Mouse (Mus musculus): ENCODE data around the gene Maml2.

Maml2 gene

GRCm38 (mm10) chr9:13495530-13495929, 197.8 kb downstream of the Maml2 start:
- no peak for DNase-seq (ENCODE audit: low spot score)

DNA sequence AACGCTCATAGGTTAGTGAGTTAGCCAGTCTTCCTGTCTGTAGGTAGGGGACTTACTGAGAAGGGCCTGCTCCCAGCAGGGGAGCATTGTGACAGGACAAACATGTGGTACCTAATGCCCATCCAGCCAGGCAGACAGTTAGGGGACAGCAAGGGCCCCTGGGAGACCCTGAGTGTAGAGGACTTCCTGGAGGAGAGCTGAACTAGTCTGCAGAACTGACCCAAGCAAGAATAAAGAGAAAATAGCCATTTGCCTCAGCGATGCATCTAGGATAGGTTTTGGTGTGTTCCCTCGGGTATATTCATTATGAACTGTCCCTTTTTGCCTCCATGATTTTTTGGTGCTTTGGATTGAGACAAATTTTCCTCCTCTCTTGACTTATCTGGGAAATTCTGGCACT, 199.3 kb downstream of the Maml2 start:
- DNase-seq (ENCODE audit: low spot score), result no peak

- no peak for DNase-seq (ENCODE audit: low spot score)
Observed at GRCm38 (mm10) chr9:13497690-13498333, 200.1 kb downstream of the Maml2 start.

DNA sequence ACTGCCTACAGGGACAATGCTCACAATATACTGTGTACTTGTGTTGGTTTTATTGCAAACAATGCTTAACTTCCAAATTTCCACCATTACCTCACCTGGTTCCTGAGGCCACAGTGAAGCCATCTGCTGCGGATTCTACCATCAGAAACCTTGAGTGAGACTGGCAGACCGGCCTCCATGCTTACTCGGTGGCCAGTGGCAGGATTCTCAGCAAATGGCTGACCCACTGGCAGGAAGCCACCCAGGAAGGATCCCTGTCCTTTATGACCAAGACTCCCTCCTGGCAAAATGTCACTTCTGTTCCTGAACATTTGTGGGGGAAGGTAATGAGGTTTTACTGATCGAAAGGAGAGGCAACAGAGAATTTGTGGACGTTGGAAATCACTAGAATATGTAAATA, 202.3 kb downstream of the Maml2 start:
- no peak for DNase-seq (ENCODE audit: low spot score)

DNA sequence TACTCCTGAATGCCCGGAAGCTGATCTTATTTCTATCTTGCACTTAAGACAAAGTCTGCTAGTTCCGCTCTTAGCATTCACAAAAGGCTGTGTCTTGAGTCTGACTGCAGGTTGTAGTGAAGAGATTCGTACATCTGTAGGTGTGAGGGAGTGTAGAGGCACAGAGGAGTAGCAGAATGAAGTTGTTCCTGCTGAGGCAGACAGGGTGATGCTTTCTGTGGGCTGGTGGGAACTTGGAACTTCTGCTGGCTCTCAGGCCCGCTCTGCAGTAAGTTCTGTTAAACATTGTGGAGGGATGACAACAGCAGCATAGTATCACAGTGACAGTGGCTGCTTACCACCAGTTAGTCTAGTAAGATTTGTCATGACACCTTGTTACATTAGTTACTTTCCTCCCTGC, 207.3 kb downstream of the Maml2 start:
- DNase-seq (ENCODE audit: low spot score), result no peak

GRCm38 (mm10) chr9:13506956-13507821, 209.4 kb downstream of the Maml2 start:
- DNase-seq (ENCODE audit: low spot score), result no peak

DNA sequence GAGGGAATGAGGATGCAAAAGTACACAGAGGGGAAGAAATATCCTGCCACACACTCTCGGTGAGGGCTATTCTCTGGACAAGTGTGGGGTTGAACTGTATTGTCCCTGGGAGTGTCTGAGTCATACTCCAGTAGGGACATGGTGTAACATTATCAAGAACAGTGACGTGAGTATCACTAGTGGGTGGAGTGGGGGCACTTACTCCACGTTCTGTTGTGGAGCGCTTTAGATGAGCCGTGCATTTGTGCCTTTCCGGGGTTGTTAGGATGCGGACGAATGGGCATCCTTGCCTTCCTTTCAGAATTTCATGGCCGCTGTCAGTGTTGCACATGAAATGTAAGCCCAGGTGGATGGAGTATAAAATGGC, 210.0 kb downstream of the Maml2 start:
- DNase-seq (ENCODE audit: low spot score), result no peak

GRCm38 (mm10) chr9:13509751-13510150, 212.0 kb downstream of the Maml2 start:
- no peak for DNase-seq (ENCODE audit: low spot score)

DNA sequence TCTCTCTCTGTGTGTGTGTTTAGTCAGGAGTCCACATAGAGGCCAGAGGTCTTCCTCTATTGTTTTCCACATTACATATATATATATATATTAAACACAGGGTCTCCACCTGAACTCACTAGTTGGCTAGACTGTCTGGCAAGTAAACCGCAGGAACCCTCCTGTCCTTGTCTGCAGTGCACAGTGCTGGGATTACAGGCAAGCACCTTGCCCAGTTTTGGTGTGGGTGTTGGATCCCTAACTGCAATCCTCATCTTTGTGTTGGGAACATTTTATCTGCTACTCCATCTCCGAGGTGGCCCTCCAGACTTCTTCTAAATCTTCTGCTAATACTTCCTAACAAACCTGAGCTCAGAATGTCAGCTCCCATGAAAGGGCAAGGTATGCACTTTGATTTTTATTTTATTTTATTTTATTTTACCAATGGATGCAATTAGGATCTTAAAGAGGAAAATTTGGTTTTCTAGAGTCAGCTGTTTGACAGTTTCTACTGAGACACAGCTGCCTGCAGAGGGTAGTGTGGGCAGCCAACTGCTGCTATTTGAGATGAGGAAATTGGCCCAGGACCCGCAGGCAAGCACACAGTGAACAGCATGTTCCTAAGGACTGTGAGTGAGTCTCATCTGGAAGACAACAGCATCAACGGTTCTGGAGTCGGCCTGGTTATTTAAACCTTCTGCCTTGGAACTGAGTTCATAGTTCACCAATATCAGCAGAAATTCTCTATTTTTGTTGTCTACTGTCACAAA, 213.0 kb downstream of the Maml2 start:
- DNase-seq (ENCODE audit: low spot score), result no peak

GRCm38 (mm10) chr9:13513135-13513534, 215.4 kb downstream of the Maml2 start:
- no peak for DNase-seq (ENCODE audit: low spot score)

DNA sequence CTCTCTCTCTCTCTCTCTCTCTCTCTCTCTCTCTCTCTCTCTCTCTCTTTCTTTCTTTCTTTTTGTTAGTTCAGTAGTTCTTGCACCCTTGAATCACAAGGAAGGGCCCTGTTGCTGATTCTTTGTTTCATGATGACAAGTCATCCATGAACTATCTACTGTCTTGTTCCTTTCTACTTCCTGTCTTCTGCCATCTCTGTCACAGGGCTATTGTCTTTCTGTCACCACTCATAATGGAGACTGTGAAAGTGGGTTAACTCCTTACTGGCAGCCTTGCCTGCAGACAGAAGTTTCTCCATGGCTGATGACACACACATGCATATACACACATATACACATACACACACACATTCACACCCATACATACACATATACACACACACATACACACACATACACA, 216.7 kb downstream of the Maml2 start:
- no peak for DNase-seq (ENCODE audit: low spot score)

DNA sequence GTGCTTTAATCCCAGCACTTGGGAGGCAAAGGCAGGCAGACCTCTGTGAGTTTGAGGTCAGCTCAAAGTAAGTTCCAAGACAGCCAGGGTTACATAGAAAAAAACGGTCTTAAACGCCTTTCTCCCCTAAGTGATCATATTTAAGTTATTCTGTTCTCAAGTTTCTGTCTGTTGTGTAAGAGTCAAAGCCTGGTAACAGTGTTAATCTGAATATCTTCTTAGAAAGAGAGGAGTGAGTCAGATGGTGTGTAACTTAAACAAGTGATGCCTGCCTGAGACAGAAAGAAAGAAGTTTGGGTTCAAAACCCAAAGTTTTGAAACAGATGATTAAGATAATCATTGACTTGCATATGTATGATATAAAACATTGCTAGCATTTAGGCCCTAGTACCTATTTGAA, 218.2 kb downstream of the Maml2 start:
- DNase-seq (ENCODE audit: low spot score), result no peak

GRCm38 (mm10) chr9:13518031-13518430, 220.3 kb downstream of the Maml2 start:
- no peak for DNase-seq (ENCODE audit: low spot score)

DNA sequence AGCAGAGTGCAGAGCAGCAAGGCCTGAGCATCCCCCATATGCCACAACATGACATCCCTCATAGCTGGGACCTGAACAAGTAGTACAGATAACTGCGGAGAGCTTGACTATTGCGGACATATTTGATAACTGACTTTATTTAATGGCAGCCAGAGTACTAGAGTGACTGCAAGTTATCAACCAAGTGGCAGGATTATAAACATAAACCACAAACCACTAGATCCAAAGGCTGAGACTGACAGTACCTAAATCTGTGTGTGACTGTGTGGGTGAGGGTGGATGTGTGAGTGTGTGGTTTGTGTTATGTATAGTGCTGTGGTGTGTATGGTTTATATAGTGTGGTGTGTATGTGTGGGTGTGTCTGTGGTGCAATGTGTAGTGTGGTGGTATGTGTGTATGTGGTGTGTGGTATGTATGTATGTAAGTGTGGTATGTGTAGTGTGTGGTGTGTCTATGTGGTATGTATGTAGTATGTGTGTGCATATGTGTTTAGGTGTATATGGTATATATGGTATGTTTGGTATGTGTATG, 220.7 kb downstream of the Maml2 start:
- no peak for DNase-seq (ENCODE audit: low spot score)

- no peak for DNase-seq (ENCODE audit: low spot score)
Observed at GRCm38 (mm10) chr9:13522061-13522820, 224.5 kb downstream of the Maml2 start.

- no peak for DNase-seq (ENCODE audit: low spot score)
Observed at GRCm38 (mm10) chr9:13523046-13523445, 225.3 kb downstream of the Maml2 start.

GRCm38 (mm10) chr9:13525075-13525474, 227.3 kb downstream of the Maml2 start:
- no peak for DNase-seq (ENCODE audit: low spot score)

- no peak for DNase-seq (ENCODE audit: low spot score)
Observed at GRCm38 (mm10) chr9:13525561-13526255, 228.0 kb downstream of the Maml2 start.

GRCm38 (mm10) chr9:13530575-13530974, 232.8 kb downstream of the Maml2 start:
- DNase-seq (ENCODE audit: low spot score), result no peak

GRCm38 (mm10) chr9:13533076-13533707, 235.4 kb downstream of the Maml2 start:
- no peak for DNase-seq (ENCODE audit: low spot score)

GRCm38 (mm10) chr9:13535803-13536202, 238.0 kb downstream of the Maml2 start:
- no peak for DNase-seq (ENCODE audit: low spot score)
